In the genomic region with DNA sequence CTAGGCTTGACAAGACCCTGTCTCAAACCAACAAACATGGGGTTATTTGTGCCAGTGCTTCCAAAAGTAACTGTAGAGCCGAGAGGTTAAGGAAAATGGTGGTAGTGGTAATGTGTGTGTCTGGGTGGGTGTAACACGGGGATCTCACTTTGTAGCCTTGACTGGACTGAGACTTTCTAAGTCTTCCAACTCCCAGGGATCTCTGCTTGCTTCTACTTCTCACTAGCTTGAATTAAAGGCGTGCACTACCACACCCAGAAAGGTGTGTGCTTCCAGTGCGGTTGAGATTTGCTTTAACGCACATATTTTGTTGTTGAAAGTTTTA, we compare ENCODE assay signal across 8 mouse cellular contexts. TPM values are rescaled to one million over a fixed set of nuclear protein-coding genes. Genes with fewer than 3 reads are reported as not detected.
DNase-seq lines count a peak whose midpoint lies in the region; ATAC-seq and TF ChIP-seq lines count a peak whose summit lies in the region.

No protein-coding gene starts in this region.

- no peaks in the 10 kb centered on the region for H3K9me3 ChIP-seq in lung, embryonic 14.5 days (ENCODE audit: low read depth, low read length)
- H3K9me3 ChIP-seq in limb, embryonic 13.5 days, result no peaks in the 10 kb centered on the region

- H3K27me3 ChIP-seq in lung, embryonic 14.5 days (ENCODE audit: insufficient read depth, low read length), result no peaks in the 10 kb centered on the region
- H3K27me3 ChIP-seq in limb, embryonic 13.5 days, result no peaks in the 10 kb centered on the region
- H3K27me3 ChIP-seq in small intestine, adult 2 months (ENCODE audit: control insufficient read depth, insufficient read depth, low read length), result no peaks in the 10 kb centered on the region

- no peaks in the 10 kb centered on the region for H3K36me3 ChIP-seq in lung, embryonic 14.5 days (ENCODE audit: insufficient read depth)
- H3K36me3 ChIP-seq in limb, embryonic 13.5 days, result no peaks in the 10 kb centered on the region
- H3K36me3 ChIP-seq in small intestine, adult 2 months (ENCODE audit: control insufficient read depth, insufficient read depth, low read length), result no peaks in the 10 kb centered on the region

- no peak for TF ChIP-seq POLR2A in small intestine, adult 2 months (IDR thresholded peaks at IDR 0.05; ENCODE audit: low read depth, low read length)

- ATAC-seq in lung, embryonic 14.5 days (ENCODE audit: insufficient read depth), result 0 out of 2 replicates have a peak, but pooled peaks have one; percentile 19
- peak; percentile 29 for ATAC-seq in erythroblast, adult 5-6 weeks (replicated peaks; ENCODE audit: low FRiP score, poor library complexity, severe bottlenecking)
- ATAC-seq in limb, embryonic 13.5 days (ENCODE audit: low FRiP score, low read depth), result peak; percentile 26; the same call in 1 of the 2 replicates

- H3K4me1 ChIP-seq in lung, embryonic 14.5 days (ENCODE audit: insufficient read depth), result 0 out of 2 replicates have a peak, but pooled peaks cover 5% of the 10 kb centered on the region
- peaks cover 9% of the 10 kb centered on the region for H3K4me1 ChIP-seq in limb, embryonic 13.5 days
- peaks cover 6% of the 10 kb centered on the region; the same call in 1 of the 2 replicates for H3K4me1 ChIP-seq in small intestine, adult 2 months (ENCODE audit: control insufficient read depth, insufficient read depth, insufficient read length, low read length)

- H3K4me2 ChIP-seq in lung, embryonic 14.5 days, result peak overlapping the region; percentile 76
- H3K4me2 ChIP-seq in limb, embryonic 13.5 days (replicated peaks), result peak overlapping the region; percentile 64

- peak; percentile 15 for DNase-seq in lung, embryonic 14.5 days
- no peak for DNase-seq in lung, postnatal 14 days
- no peak for DNase-seq in gastrocnemius, postnatal 14 days
- DNase-seq in embryo, embryonic 9.5 days (ENCODE audit: extremely low spot score), result no peak
- DNase-seq in adrenal gland, adult 18-20 months (ENCODE audit: low spot score in 2 of 2), result no peak

- 11% methylated on average over 5 of the region's 5 CpGs for WGBS in lung, embryonic 14.5 days
- WGBS in limb, embryonic 13.5 days, result 4% methylated on average over 5 of the region's 5 CpGs
- WGBS in small intestine, adult 2 months, result 4% methylated on average over 5 of the region's 5 CpGs

- no peak for TF ChIP-seq CTCF in lung, embryonic 14.5 days (IDR thresholded peaks at IDR 0.05; ENCODE audit: low read depth)
- TF ChIP-seq CTCF in small intestine, adult 2 months (IDR thresholded peaks at IDR 0.05; ENCODE audit: extremely low read depth, insufficient read length, insufficient replicate concordance, low read depth, low read length), result no peak

- intact Hi-C loops in gastrocnemius, postnatal 14 days (cut with DNase I; ENCODE audit: low total_unique reads), result no loop called here

- peak overlapping the region; percentile 85 for H3K4me3 ChIP-seq in lung, embryonic 14.5 days (ENCODE audit: low read depth, low read length)
- H3K4me3 ChIP-seq in limb, embryonic 13.5 days, result peak overlapping the region; percentile 79
- no peak overlapping the region for H3K4me3 ChIP-seq in small intestine, adult 2 months (ENCODE audit: low read depth, low read length)

- H3K9ac ChIP-seq in lung, embryonic 14.5 days, result peak overlapping the region; percentile 93
- peak overlapping the region; percentile 62 for H3K9ac ChIP-seq in limb, embryonic 13.5 days

- peak overlapping the region; percentile 96 for H3K27ac ChIP-seq in lung, embryonic 14.5 days (ENCODE audit: low read depth)
- peak overlapping the region; percentile 66 for H3K27ac ChIP-seq in limb, embryonic 13.5 days
- H3K27ac ChIP-seq in small intestine, adult 2 months (ENCODE audit: insufficient read depth, low read depth, low read length), result peak overlapping the region; percentile 93

RNA-seq across cellular contexts. Expression of gene Zfp1, which starts 0.3 kb away (rescaled TPM):
- 22.0 and 22.5 TPM in 2 replicates for polyA plus RNA-seq in lung, embryonic 14.5 days (2014; fragmentation: Nextera tagmentation; extraction: Ambion mirVana)
- total RNA-seq in erythroblast, adult 5-6 weeks (2015; ENCODE audit: low replicate concordance), result 1.2 and 3.3 TPM in 2 replicates
- total RNA-seq in erythroblast, adult 5-6 weeks (2017; ENCODE audit: low replicate concordance), result 1.3 TPM in 1 of 2 replicates, not detected in the other
- 27.5 and 29.6 TPM in 2 replicates for polyA plus RNA-seq in limb, embryonic 13.5 days (2015; fragmentation: Nextera tagmentation; extraction: Ambion mirVana)
- 1.3 and 1.6 TPM in 2 replicates for polyA plus RNA-seq in small intestine, adult 2 months (2012; rRNA removed)
- 1 to 10 TPM; 7.4 to 8.4 TPM for total RNA-seq in gastrocnemius, postnatal 14 days (2021)
- total RNA-seq in adrenal gland, adult 18-20 months (2021), result 1 to 10 TPM; 6.4 to 6.5 TPM

RNA-seq across cellular contexts. Expression of gene Ldhd, which starts 12.7 kb away (rescaled TPM):
- 0.30 TPM in 2 replicates for polyA plus RNA-seq in lung, embryonic 14.5 days (2014; fragmentation: Nextera tagmentation; extraction: Ambion mirVana)
- not detected in 2 replicates for total RNA-seq in erythroblast, adult 5-6 weeks (2015; ENCODE audit: low replicate concordance)
- 0.42 TPM in 1 of 2 replicates, not detected in the other for total RNA-seq in erythroblast, adult 5-6 weeks (2017; ENCODE audit: low replicate concordance)
- polyA plus RNA-seq in limb, embryonic 13.5 days (2015; fragmentation: Nextera tagmentation; extraction: Ambion mirVana), result 0.22 and 0.41 TPM in 2 replicates
- 2.8 and 8.4 TPM in 2 replicates for polyA plus RNA-seq in small intestine, adult 2 months (2012; rRNA removed)
- 10 to 100 TPM; 14.1 to 16.0 TPM for total RNA-seq in gastrocnemius, postnatal 14 days (2021)
- total RNA-seq in adrenal gland, adult 18-20 months (2021), result 100 to 1,000 TPM in 1 of 2 experiments, 10 to 100 TPM in 1; 65.1 to 101 TPM

RNA-seq across cellular contexts. Expression of gene Ctrb1, which starts 47.9 kb away (rescaled TPM):
- not detected in 2 replicates for polyA plus RNA-seq in lung, embryonic 14.5 days (2014; fragmentation: Nextera tagmentation; extraction: Ambion mirVana)
- not detected in 2 replicates for total RNA-seq in erythroblast, adult 5-6 weeks (2015; ENCODE audit: low replicate concordance)
- not detected in 2 replicates for total RNA-seq in erythroblast, adult 5-6 weeks (2017; ENCODE audit: low replicate concordance)
- polyA plus RNA-seq in limb, embryonic 13.5 days (2015; fragmentation: Nextera tagmentation; extraction: Ambion mirVana), result 0.89 and 3.1 TPM in 2 replicates
- 138 and 67,254 TPM in 2 replicates for polyA plus RNA-seq in small intestine, adult 2 months (2012; rRNA removed)
- total RNA-seq in gastrocnemius, postnatal 14 days (2021), result under 1 TPM in 1 of 2 experiments, not detected in 1; 0.44 TPM
- total RNA-seq in adrenal gland, adult 18-20 months (2021), result not detected

Comparison
In these comparisons a context has a peak if more than half of its experiments do, and no peak if none do; other contexts are left out.
1. RNA of gene Ldhd, which starts 12.7 kb away (total RNA-seq): 65.1 to 101 TPM in adrenal gland, adult 18-20 months and 14.1 to 16.0 TPM in gastrocnemius, postnatal 14 days; 0.42 TPM in erythroblast, adult 5-6 weeks; every median in the first group is over 10 times any median in the second.
2. Peak in every context shown above with its lines, with median percentiles within 50 percentile points of each other: ATAC-seq and H3K27ac ChIP-seq.